Mouse (Mus musculus) adrenal gland, adult 2 months (tissue): ENCODE results near the gene Anxa3. TPM values are rescaled to one million over a fixed set of nuclear protein-coding genes. Genes with fewer than 3 reads are reported as not detected.

ENCODE experiments used
- DNase-seq: peaks from one replicate; pipeline ENCODE4 v3.0.0; 2021
- polyA plus RNA-seq: library from polyadenylated mRNA; depleted of rRNA; stranded (reverse); fragments of >200 nt; gene quantifications from 2 replicates; pipeline ENCODE4 v1.2.3, GENCODE M21; 2012; rRNA removed
- total RNA-seq, 2 experiments: library from RNA; stranded (reverse); gene quantifications; 2 replicates each; pipeline ENCODE4 v1.2.3; 2021

The Anxa3 gene
- total and polyA plus RNA-seq, 3 experiments = 2.1 to 22.9 (median 14.8) TPM

DNA sequence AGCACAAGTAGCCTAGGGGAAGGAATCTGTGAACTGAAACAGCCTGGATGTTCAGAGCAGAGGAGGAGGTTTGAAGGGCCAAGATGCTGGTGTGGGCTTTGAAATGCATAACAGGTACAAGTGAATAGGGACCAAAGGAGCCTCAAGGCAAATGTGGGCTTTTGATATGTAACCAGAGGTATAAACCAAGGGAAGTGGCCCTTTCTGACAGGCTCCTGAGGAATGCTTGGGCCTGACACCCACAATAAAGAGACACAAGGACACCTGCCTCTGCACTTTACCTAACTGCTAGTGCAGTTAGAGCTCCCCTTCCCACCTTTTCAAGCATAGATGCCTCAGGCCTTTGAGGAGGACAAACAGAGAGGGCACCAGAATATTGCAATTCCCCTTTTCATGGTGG, 54.8 kb downstream of the Anxa3 start:
- DNase-seq = no peak

GRCm38 (mm10) chr5:96848386-96848785, 55.2 kb downstream of the Anxa3 start:
- DNase-seq = peak; percentile 18

DNA sequence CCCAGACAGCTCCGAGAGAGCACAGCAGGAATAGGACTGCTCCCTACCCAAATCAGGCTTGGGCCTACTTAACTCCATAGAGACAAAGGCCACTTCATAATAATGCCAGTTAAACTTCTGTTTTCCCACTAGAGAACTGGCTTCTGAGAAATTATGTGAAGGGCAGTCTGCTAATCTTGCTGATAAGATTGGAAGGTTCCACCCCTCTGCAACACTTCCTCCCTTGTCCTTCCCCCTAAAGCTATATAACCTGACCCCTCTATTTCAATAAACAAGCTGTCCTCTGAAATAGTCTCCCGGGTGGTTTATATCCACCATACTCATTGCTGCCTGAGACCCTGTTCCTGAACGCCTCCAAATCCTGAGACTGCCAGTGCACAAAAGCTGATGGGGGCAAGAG, 56.1 kb downstream of the Anxa3 start:
- no peak for DNase-seq

DNA sequence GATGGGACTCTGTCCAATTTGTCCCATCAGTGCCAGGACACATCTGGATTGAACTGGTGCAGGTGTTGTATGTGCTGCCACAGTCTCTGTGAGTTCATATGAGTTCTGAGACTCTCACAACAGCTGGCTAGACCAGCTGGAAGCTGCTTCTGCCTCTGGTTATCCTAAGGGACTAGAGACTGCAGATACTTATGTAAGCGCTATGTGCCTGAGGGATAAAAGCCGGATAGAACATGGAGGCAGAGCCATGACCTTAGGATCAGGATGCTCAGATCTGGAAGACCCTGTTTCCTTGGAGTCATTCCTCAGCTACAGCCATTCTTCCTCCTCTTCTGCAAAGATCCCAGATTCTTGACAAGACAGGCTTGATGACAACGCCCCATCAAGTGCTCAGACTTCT, 60.3 kb downstream of the Anxa3 start:
- no peak for DNase-seq

DNA sequence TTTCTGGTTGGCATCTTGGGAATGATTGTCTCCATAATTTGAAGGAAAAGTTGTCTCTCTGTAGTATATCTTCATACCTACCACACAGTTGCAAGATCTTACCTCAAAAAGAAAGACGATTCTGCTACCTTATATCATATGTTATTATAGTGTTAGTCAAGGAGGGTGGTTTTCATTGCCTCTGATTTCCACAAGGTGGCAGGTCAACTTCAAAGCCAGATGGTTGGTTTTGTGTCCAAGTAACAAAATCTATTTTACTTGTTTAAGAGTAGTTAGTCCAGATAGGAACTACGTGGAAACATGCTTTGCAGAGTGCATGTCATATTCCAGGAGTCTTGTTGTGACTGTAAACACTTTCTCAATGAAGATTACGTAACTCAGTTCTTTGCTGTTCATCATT, 61.2 kb downstream of the Anxa3 start:
- DNase-seq = no peak

GRCm38 (mm10) chr5:96859938-96860337, 66.8 kb downstream of the Anxa3 start:
- no peak for DNase-seq

DNA sequence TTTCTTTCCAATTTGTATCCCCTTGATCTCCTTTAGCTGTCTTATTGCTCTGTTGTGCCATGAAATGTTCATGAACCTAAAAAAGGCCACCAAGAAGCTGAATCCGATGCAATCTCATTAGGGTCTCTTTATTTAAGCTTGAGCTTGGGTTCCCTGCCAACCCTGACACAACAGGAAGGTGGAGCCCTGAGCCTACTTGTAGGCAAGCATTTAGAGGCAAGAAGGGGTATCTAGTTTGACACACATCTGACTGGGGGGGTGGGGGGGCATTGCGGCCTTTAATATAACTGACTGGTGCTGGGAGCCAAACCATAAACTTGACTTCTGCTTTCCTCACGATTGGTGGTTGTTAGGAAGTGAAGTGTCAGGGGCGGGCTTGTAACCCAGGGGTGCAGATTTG, 74.0 kb downstream of the Anxa3 start:
- no peak for DNase-seq

DNA sequence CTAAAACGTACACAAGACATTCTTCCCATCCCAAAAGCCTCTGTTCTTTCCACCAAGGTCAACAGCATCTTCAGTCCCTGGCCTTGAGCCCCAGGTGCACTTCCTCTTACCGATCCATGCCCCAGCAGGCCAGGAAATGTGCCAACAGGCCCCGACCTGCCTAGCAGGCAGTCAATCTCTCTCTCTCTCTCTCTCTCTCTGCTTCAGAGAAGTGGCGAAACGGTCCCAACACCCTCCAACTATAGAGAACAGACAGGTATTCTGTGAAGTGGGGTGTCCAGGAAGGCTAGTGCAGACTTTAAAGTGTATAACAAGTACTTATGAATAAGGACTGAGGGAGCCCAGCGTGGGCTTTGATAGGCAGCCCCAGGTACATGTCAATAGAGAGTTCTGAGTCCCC, 75.8 kb downstream of the Anxa3 start:
- DNase-seq = no peak

- no peak for DNase-seq
Observed at GRCm38 (mm10) chr5:96870996-96871395, 77.9 kb downstream of the Anxa3 start.

GRCm38 (mm10) chr5:96878178-96878577, 85.0 kb downstream of the Anxa3 start:
- no peak for DNase-seq

- DNase-seq = no peak
Observed at GRCm38 (mm10) chr5:96878851-96879540, 85.9 kb downstream of the Anxa3 start.

GRCm38 (mm10) chr5:96880231-96880630, 87.1 kb downstream of the Anxa3 start:
- peak; percentile 71 for DNase-seq

DNA sequence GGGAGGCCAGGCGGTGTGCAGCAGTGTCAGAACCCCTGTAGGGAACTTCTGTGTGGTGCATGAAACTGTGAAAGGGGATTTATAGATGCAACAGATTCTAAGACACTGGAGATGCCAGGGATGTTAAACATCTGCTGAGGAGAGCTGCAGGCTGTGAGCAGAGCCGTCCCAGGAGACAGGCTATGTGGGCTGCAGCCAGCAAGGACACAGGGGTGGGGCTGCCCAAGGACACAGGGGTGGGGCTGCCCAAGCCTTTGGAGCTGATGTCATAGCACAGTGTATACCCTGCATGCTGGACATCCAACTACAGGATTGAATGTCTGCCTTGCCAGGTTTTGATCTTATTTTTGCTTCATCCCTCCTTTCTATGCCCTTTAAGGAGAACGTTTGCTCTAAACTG, 88.0 kb downstream of the Anxa3 start:
- peak; percentile 77 for DNase-seq

GRCm38 (mm10) chr5:96881613-96882012, 88.5 kb downstream of the Anxa3 start:
- DNase-seq = no peak

DNA sequence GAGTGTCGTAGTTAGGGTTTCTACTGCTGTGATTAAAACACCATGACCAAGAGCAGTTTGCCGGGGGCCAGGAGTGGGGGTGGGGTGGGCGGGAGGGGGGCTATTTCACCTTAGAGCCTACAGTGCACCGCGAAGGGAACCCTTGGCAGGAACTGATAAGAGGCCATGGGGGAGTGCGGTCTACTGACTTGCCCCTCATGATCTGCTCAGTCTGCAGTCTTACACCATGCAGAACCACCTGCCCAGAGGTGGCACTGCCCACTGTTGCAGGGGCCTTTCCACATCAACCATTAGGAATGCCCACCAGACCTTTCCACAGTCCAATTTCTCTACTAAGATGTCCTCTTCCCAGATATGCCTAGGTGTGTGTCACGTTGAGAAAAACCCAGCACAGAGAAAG, 92.1 kb downstream of the Anxa3 start:
- DNase-seq = no peak

DNA sequence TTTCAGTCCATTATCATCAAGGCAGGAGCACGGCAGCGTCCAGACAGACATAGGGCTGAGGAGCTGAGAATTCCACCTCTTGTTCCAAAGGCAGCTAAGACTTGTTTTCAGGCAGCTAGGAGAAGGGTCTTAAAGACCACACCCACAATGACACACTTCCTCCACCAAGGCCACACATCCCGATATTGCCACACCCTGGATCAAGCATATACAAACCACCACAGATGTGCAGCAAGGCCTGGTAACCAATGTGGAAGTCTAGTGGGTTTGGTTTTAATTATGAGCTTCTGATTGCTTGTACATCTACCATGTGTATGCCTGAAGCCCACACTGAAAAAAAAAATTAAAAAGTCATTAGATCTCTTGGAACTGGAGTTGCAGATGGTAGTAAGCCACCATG, 95.3 kb downstream of the Anxa3 start:
- no peak for DNase-seq

- no peak for DNase-seq
Observed at GRCm38 (mm10) chr5:96890367-96890766, 97.2 kb downstream of the Anxa3 start.

Other genes with a start within 250 kb of the Anxa3 start
- gene Bmp2k, start 204.3 kb downstream of the Anxa3 start, total RNA-seq = 10 to 100 TPM; 26.0 to 38.8 TPM
- 9.5 and 10.6 TPM in 2 replicates for gene Bmp2k, start 204.3 kb downstream of the Anxa3 start, polyA plus RNA-seq